Mouse (Mus musculus): ENCODE results near the gene Carns1. TPM values are rescaled to one million over a fixed set of nuclear protein-coding genes. Genes with fewer than 3 reads are reported as not detected.
A peak's percentile ranks its signal among the peaks of the same experiment; 100 is the strongest.

Carns1 gene
- polyA plus RNA-seq, 1 experiment from 2014 or later = 0.89 TPM

GRCm38 (mm10) chr19:4151488-4151860 lies 23.8 kb downstream of the Carns1 start:
- no peak overlapping the region for H3K4me3 ChIP-seq (ENCODE audit: low read depth, low read length)
- no peak overlapping the region for H3K4me2 ChIP-seq
- peaks cover 31% of the 10 kb centered on the region for H3K4me1 ChIP-seq (replicated peaks; ENCODE audit: control insufficient read depth, insufficient read depth, low read length)
- H3K36me3 ChIP-seq (ENCODE audit: control insufficient read depth, insufficient read depth, low read length) = peaks cover 18% of the 10 kb centered on the region
- H3K9ac ChIP-seq (ENCODE audit: low read depth, low read length) = no peak overlapping the region
- DNase-seq (ENCODE audit: low spot score) (no peak), ATAC-seq (replicated peaks; ENCODE audit: low FRiP score) (no peak)
- 75% methylated on average over 5 of the region's 5 CpGs for WGBS
- no peaks in the 10 kb centered on the region for H3K27me3 ChIP-seq (replicated peaks; ENCODE audit: control insufficient read depth, insufficient read depth, low read length)
- no peaks in the 10 kb centered on the region for H3K9me3 ChIP-seq (ENCODE audit: control insufficient read depth, low read length)
- H3K27ac ChIP-seq (ENCODE audit: low read depth, low read length) = no peak overlapping the region

- no peak for ATAC-seq (replicated peaks; ENCODE audit: low FRiP score)
- Histone ChIP-seq H3K4me3 (ENCODE audit: low read depth, low read length) (no peak overlapping the region), H3K36me3 (ENCODE audit: control insufficient read depth, insufficient read depth, low read length) (peaks cover 12% of the 10 kb centered on the region), H3K9me3 (ENCODE audit: control insufficient read depth, low read length) (no peaks in the 10 kb centered on the region), H3K4me2 (no peak overlapping the region), H3K9ac (ENCODE audit: low read depth, low read length) (no peak overlapping the region), H3K27ac (ENCODE audit: low read depth, low read length) (no peak overlapping the region), H3K27me3 (replicated peaks; ENCODE audit: control insufficient read depth, insufficient read depth, low read length) (no peaks in the 10 kb centered on the region), H3K4me1 (replicated peaks; ENCODE audit: control insufficient read depth, insufficient read depth, low read length) (peaks cover 31% of the 10 kb centered on the region)
- 86% methylated on average over 22 of the region's 22 CpGs for WGBS
- DNase-seq (ENCODE audit: low spot score) = no peak
These were observed 24.5 kb downstream of the Carns1 start for GRCm38 (mm10) chr19:4150567-4151487.

- Histone ChIP-seq H3K4me2 (peak overlapping the region; percentile 68), H3K9me3 (ENCODE audit: control insufficient read depth, low read length) (no peaks in the 10 kb centered on the region), H3K36me3 (ENCODE audit: control insufficient read depth, insufficient read depth, low read length) (peaks cover 9% of the 10 kb centered on the region; the same call in 1 of the 2 replicates), H3K4me3 (ENCODE audit: low read depth, low read length) (no peak overlapping the region), H3K27ac (ENCODE audit: low read depth, low read length) (no peak overlapping the region), H3K27me3 (replicated peaks; ENCODE audit: control insufficient read depth, insufficient read depth, low read length) (no peaks in the 10 kb centered on the region), H3K9ac (ENCODE audit: low read depth, low read length) (no peak overlapping the region), H3K4me1 (replicated peaks; ENCODE audit: control insufficient read depth, insufficient read depth, low read length) (peaks cover 28% of the 10 kb centered on the region)
- DNase-seq (ENCODE audit: low spot score) (no peak), ATAC-seq (replicated peaks; ENCODE audit: low FRiP score) (no peak)
- WGBS = 91% methylated on average over 17 of the region's 17 CpGs
These were observed 25.4 kb downstream of the Carns1 start for GRCm38 (mm10) chr19:4149764-4150461.

- H3K27me3 ChIP-seq (replicated peaks; ENCODE audit: control insufficient read depth, insufficient read depth, low read length) = no peaks in the 10 kb centered on the region
- H3K9ac ChIP-seq (ENCODE audit: low read depth, low read length) = peak overlapping the region; percentile 91
- DNase-seq (ENCODE audit: low spot score) (no peak), ATAC-seq (replicated peaks; ENCODE audit: low FRiP score) (no peak)
- H3K4me2 ChIP-seq = peak overlapping the region; percentile 68
- no peak overlapping the region for H3K27ac ChIP-seq (ENCODE audit: low read depth, low read length)
- H3K4me1 ChIP-seq (replicated peaks; ENCODE audit: control insufficient read depth, insufficient read depth, low read length) = peaks cover 23% of the 10 kb centered on the region
- H3K4me3 ChIP-seq (ENCODE audit: low read depth, low read length) = peak overlapping the region; percentile 83
- no peaks in the 10 kb centered on the region for H3K9me3 ChIP-seq (ENCODE audit: control insufficient read depth, low read length)
- peaks cover 9% of the 10 kb centered on the region; the same call in 1 of the 2 replicates for H3K36me3 ChIP-seq (ENCODE audit: control insufficient read depth, insufficient read depth, low read length)
- WGBS = 83% methylated on average over 11 of the region's 11 CpGs
These were observed 26.0 kb downstream of the Carns1 start for GRCm38 (mm10) chr19:4149283-4149682.

- ATAC-seq (replicated peaks; ENCODE audit: low FRiP score) (peak; percentile 48; the same call in 1 of the 2 replicates), DNase-seq (ENCODE audit: low spot score) (no peak)
- Histone ChIP-seq H3K4me1 (replicated peaks; ENCODE audit: control insufficient read depth, insufficient read depth, low read length) (peaks cover 19% of the 10 kb centered on the region), H3K9ac (ENCODE audit: low read depth, low read length) (peak overlapping the region; percentile 91), H3K9me3 (ENCODE audit: control insufficient read depth, low read length) (no peaks in the 10 kb centered on the region), H3K27ac (ENCODE audit: low read depth, low read length) (peak overlapping the region; percentile 74), H3K4me2 (peak overlapping the region; percentile 68), H3K36me3 (ENCODE audit: control insufficient read depth, insufficient read depth, low read length) (peaks cover 9% of the 10 kb centered on the region; the same call in 1 of the 2 replicates), H3K4me3 (ENCODE audit: low read depth, low read length) (peak overlapping the region; percentile 83), H3K27me3 (replicated peaks; ENCODE audit: control insufficient read depth, insufficient read depth, low read length) (no peaks in the 10 kb centered on the region)
- 4% methylated on average over 8 of the region's 8 CpGs for WGBS
These were observed 26.5 kb downstream of the Carns1 start for GRCm38 (mm10) chr19:4148819-4149218.

- no peaks in the 10 kb centered on the region for H3K27me3 ChIP-seq (replicated peaks; ENCODE audit: control insufficient read depth, insufficient read depth, low read length)
- H3K4me2 ChIP-seq = peak within 1 kb of the TSS; percentile 68
- 1% methylated on average over 33 of the region's 33 CpGs for WGBS
- H3K9ac ChIP-seq (ENCODE audit: low read depth, low read length) = peak within 1 kb of the TSS; percentile 91
- peak; percentile 97 for DNase-seq (ENCODE audit: low spot score)
- H3K4me3 ChIP-seq (ENCODE audit: low read depth, low read length) = peak within 1 kb of the TSS; percentile 83
- ATAC-seq (replicated peaks; ENCODE audit: low FRiP score) = peak; percentile 95
- peaks cover 19% of the 10 kb centered on the region for H3K4me1 ChIP-seq (replicated peaks; ENCODE audit: control insufficient read depth, insufficient read depth, low read length)
- H3K9me3 ChIP-seq (ENCODE audit: control insufficient read depth, low read length) = no peaks in the 10 kb centered on the region
- H3K27ac ChIP-seq (ENCODE audit: low read depth, low read length) = peak within 1 kb of the TSS; percentile 74
- H3K36me3 ChIP-seq (ENCODE audit: control insufficient read depth, insufficient read depth, low read length) = peaks cover 9% of the 10 kb centered on the region; the same call in 1 of the 2 replicates
These were observed 26.8 kb downstream of the Carns1 start, which contains the start of gene Coro1b for GRCm38 (mm10) chr19:4148491-4148806. Gene Coro1b, plus strand, starts transcription at chr19:4148619.

GRCm38 (mm10) chr19:4147782-4148490 lies 27.3 kb downstream of the Carns1 start:
- H3K9ac ChIP-seq (ENCODE audit: low read depth, low read length) = 0 out of 2 replicates have a peak overlapping the region, but pooled peaks have one; percentile 42
- DNase-seq (ENCODE audit: low spot score) = no peak
- H3K9me3 ChIP-seq (ENCODE audit: control insufficient read depth, low read length) = no peaks in the 10 kb centered on the region
- H3K27ac ChIP-seq (ENCODE audit: low read depth, low read length) = no peak overlapping the region
- 40% methylated on average over 9 of the region's 9 CpGs for WGBS
- H3K27me3 ChIP-seq (replicated peaks; ENCODE audit: control insufficient read depth, insufficient read depth, low read length) = no peaks in the 10 kb centered on the region
- peak overlapping the region; percentile 83 for H3K4me3 ChIP-seq (ENCODE audit: low read depth, low read length)
- ATAC-seq (replicated peaks; ENCODE audit: low FRiP score) = no peak; the same call in 1 of the 2 replicates
- H3K36me3 ChIP-seq (ENCODE audit: control insufficient read depth, insufficient read depth, low read length) = peaks cover 9% of the 10 kb centered on the region; the same call in 1 of the 2 replicates
- peak overlapping the region; percentile 68 for H3K4me2 ChIP-seq
- H3K4me1 ChIP-seq (replicated peaks; ENCODE audit: control insufficient read depth, insufficient read depth, low read length) = peaks cover 19% of the 10 kb centered on the region

GRCm38 (mm10) chr19:4147022-4147405 lies 28.3 kb downstream of the Carns1 start:
- no peak overlapping the region for H3K4me2 ChIP-seq
- DNase-seq (ENCODE audit: low spot score) (no peak), ATAC-seq (replicated peaks; ENCODE audit: low FRiP score) (no peak)
- 58% methylated on average over 3 of the region's 3 CpGs for WGBS
- H3K9ac ChIP-seq (ENCODE audit: low read depth, low read length) = no peak overlapping the region
- H3K4me3 ChIP-seq (ENCODE audit: low read depth, low read length) = no peak overlapping the region
- no peaks in the 10 kb centered on the region for H3K27me3 ChIP-seq (replicated peaks; ENCODE audit: control insufficient read depth, insufficient read depth, low read length)
- peaks cover 9% of the 10 kb centered on the region; the same call in 1 of the 2 replicates for H3K36me3 ChIP-seq (ENCODE audit: control insufficient read depth, insufficient read depth, low read length)
- peaks cover 19% of the 10 kb centered on the region for H3K4me1 ChIP-seq (replicated peaks; ENCODE audit: control insufficient read depth, insufficient read depth, low read length)
- no peaks in the 10 kb centered on the region for H3K9me3 ChIP-seq (ENCODE audit: control insufficient read depth, low read length)
- H3K27ac ChIP-seq (ENCODE audit: low read depth, low read length) = no peak overlapping the region
